Mouse (Mus musculus): ENCODE data around the gene Parp6. TPM values are rescaled to one million over a fixed set of nuclear protein-coding genes. Genes with fewer than 3 reads are reported as not detected.

Parp6 gene
- total and polyA plus RNA-seq, 3 experiments: 4.4 to 5.7 (median 4.6) TPM

- H3K79me2 ChIP-seq (replicated peaks; ENCODE audit: control insufficient read depth, extremely low read depth, insufficient read depth, poor library complexity, severe bottlenecking): no peaks in the 10 kb centered on the region
- no peaks in the 10 kb centered on the region for H3K36me3 ChIP-seq (replicated peaks in 1 of 2; ENCODE audit: control insufficient read depth in 1 of 2, insufficient read depth in 1 of 2, low read length in 1 of 2)
- H3K4me2 ChIP-seq (ENCODE audit: insufficient read depth, low read depth, poor library complexity, severe bottlenecking): no peak overlapping the region
- no peak for DNase-seq (ENCODE audit: extremely low read depth)
- TF ChIP-seq BHLHE40 (IDR thresholded peaks at IDR 0.05; ENCODE audit: low read depth, low read length) (no peak), JUND (conservative IDR thresholded peaks at IDR 0.05; ENCODE audit: low read depth, low read length) (no peak), KAT2A (IDR thresholded peaks at IDR 0.05; ENCODE audit: insufficient replicate concordance, low read length) (no peak), JUN (IDR thresholded peaks at IDR 0.05; ENCODE audit: insufficient read depth, low read depth, low read length) (no peak), IRF4 (IDR thresholded peaks at IDR 0.05; ENCODE audit: low read depth, low read length) (no peak), CTCF (conservative IDR thresholded peaks at IDR 0.05 in 1 of 2, IDR thresholded peaks at IDR 0.05 in 1 of 2; ENCODE audit: low read depth in 2 of 2, low read length in 2 of 2) (no peak), POLR2AphosphoS2 (IDR thresholded peaks at IDR 0.05; ENCODE audit: low read depth, low read length) (no peak), USF1 (IDR thresholded peaks at IDR 0.05; ENCODE audit: low read depth, low read length) (no peak), MXI1 (IDR thresholded peaks at IDR 0.05; ENCODE audit: low read depth, low read length) (no peak), MAZ (IDR thresholded peaks at IDR 0.05; ENCODE audit: low read depth, low read length) (no peak), USF2 (conservative IDR thresholded peaks at IDR 0.05; ENCODE audit: low read depth, low read length) (no peak), UBTF (IDR thresholded peaks at IDR 0.05; ENCODE audit: low read depth, low read length) (no peak), NELFE (IDR thresholded peaks at IDR 0.05; ENCODE audit: low read depth, low read length) (no peak), TCF12 (IDR thresholded peaks at IDR 0.05; ENCODE audit: low read depth, low read length) (no peak), ETS1 (conservative IDR thresholded peaks at IDR 0.05; ENCODE audit: low read depth, low read length) (no peak), MEF2A (IDR thresholded peaks at IDR 0.05; ENCODE audit: borderline replicate concordance, low read depth, low read length) (no peak), ZNF384 (IDR thresholded peaks at IDR 0.05; ENCODE audit: low read depth, low read length) (no peak)
- peaks cover 31% of the 10 kb centered on the region for H3K27me3 ChIP-seq (replicated peaks)
- H3K4me3 ChIP-seq (replicated peaks in 1 of 3; ENCODE audit: low read depth in 2 of 3, low read length in 2 of 3, poor library complexity in 1 of 3): no peak overlapping the region
- no peaks in the 10 kb centered on the region for H3K9me3 ChIP-seq (replicated peaks; ENCODE audit: low read length)
- H3K27ac ChIP-seq (ENCODE audit: insufficient read depth, low read depth): no peak overlapping the region
- dilution Hi-C loops (cut with MboI; ENCODE audit: extremely low pct_ligation_motif_present, extremely low pct_unique_long_range_greater_than_20kb, low sequenced_read_pairs): no loop called here
- in situ Hi-C loops (cut with MboI; ENCODE audit: low pct_ligation_motif_present, low pct_unique_long_range_greater_than_20kb, low sequenced_read_pairs): no loop called here
- no peak overlapping the region for H3K9ac ChIP-seq (ENCODE audit: insufficient read depth, low read depth)
- H3K4me1 ChIP-seq (ENCODE audit: control insufficient read depth in 1 of 2, insufficient read depth in 2 of 2): peaks cover 0 to 5% of the 10 kb centered on the region in 2 experiments; a peak in 1 of 4 replicates
These were observed 15.4 kb upstream of the Parp6 start for GRCm38 (mm10) chr9:59601661-59602060.

DNA sequence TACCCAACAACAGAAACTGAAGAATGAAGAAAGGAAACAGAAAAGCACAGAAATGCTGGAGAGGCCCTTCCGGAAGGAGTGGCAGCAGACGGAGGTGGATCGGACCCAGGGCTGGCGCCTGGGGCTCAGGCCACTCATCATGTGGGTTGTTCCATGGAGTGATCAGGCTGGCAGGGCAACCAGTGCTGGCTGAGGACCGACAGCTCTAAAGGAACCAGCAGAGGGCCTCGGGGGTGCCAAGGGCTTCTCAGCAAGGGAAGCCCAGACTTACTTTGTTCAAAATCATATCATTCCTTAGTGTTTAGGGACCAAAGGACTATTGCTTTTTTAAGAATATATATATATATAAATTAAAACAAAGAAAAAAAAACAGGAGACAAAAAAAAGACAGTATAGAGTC lies 11.1 kb upstream of the Parp6 start:
- Histone ChIP-seq H3K4me1 (ENCODE audit: control insufficient read depth in 1 of 2, insufficient read depth in 2 of 2) (peaks cover 0 to 7% of the 10 kb centered on the region in 2 experiments; a peak in 1 of 4 replicates), H3K4me3 (replicated peaks in 1 of 3; ENCODE audit: low read depth in 2 of 3, low read length in 2 of 3, poor library complexity in 1 of 3) (no peak overlapping the region), H3K4me2 (ENCODE audit: insufficient read depth, low read depth, poor library complexity, severe bottlenecking) (no peak overlapping the region), H3K27me3 (replicated peaks) (peaks cover 26% of the 10 kb centered on the region), H3K9ac (ENCODE audit: insufficient read depth, low read depth) (no peak overlapping the region), H3K79me2 (replicated peaks; ENCODE audit: control insufficient read depth, extremely low read depth, insufficient read depth, poor library complexity, severe bottlenecking) (no peaks in the 10 kb centered on the region), H3K27ac (ENCODE audit: insufficient read depth, low read depth) (no peak overlapping the region), H3K36me3 (replicated peaks in 1 of 2; ENCODE audit: control insufficient read depth in 1 of 2, insufficient read depth in 1 of 2, low read length in 1 of 2) (no peaks in the 10 kb centered on the region), H3K9me3 (replicated peaks; ENCODE audit: low read length) (no peaks in the 10 kb centered on the region)
- in situ Hi-C loops (cut with MboI; ENCODE audit: low pct_ligation_motif_present, low pct_unique_long_range_greater_than_20kb, low sequenced_read_pairs): no loop called here
- no peak for DNase-seq (ENCODE audit: extremely low read depth)
- dilution Hi-C loops (cut with MboI; ENCODE audit: extremely low pct_ligation_motif_present, extremely low pct_unique_long_range_greater_than_20kb, low sequenced_read_pairs): no loop called here
- TF ChIP-seq SIN3A (IDR thresholded peaks at IDR 0.05; ENCODE audit: low read length) (no peak), UBTF (IDR thresholded peaks at IDR 0.05; ENCODE audit: low read depth, low read length) (no peak), HCFC1 (IDR thresholded peaks at IDR 0.05; ENCODE audit: low read depth, low read length) (no peak), NRF1 (IDR thresholded peaks at IDR 0.05; ENCODE audit: low read depth, low read length) (no peak), GABPA (IDR thresholded peaks at IDR 0.05; ENCODE audit: insufficient replicate concordance, low read depth, low read length) (no peak), ZNF384 (IDR thresholded peaks at IDR 0.05; ENCODE audit: low read depth, low read length) (no peak), MXI1 (IDR thresholded peaks at IDR 0.05; ENCODE audit: low read depth, low read length) (no peak), BHLHE40 (IDR thresholded peaks at IDR 0.05; ENCODE audit: low read depth, low read length) (no peak), JUND (conservative IDR thresholded peaks at IDR 0.05; ENCODE audit: low read depth, low read length) (no peak), TBP (conservative IDR thresholded peaks at IDR 0.05; ENCODE audit: low read depth, low read length) (no peak), ZKSCAN1 (IDR thresholded peaks at IDR 0.05; ENCODE audit: borderline replicate concordance, low read depth, low read length) (no peak), CTCF (conservative IDR thresholded peaks at IDR 0.05 in 1 of 2, IDR thresholded peaks at IDR 0.05 in 1 of 2; ENCODE audit: low read depth in 2 of 2, low read length in 2 of 2) (no peak), TCF12 (IDR thresholded peaks at IDR 0.05; ENCODE audit: low read depth, low read length) (no peak), CHD1 (IDR thresholded peaks at IDR 0.05; ENCODE audit: low read depth, low read length) (no peak), SMC3 (IDR thresholded peaks at IDR 0.05; ENCODE audit: low read depth, low read length) (no peak), MAFK (IDR thresholded peaks at IDR 0.05; ENCODE audit: insufficient replicate concordance, low read length) (no peak)

All from CH12.LX (cell line).